Mouse (Mus musculus) left cerebral cortex, postnatal 10 days (tissue): Measurements from ENCODE around the gene Kcnc1. TPM values are rescaled to one million over a fixed set of nuclear protein-coding genes. Genes with fewer than 3 reads are reported as not detected.
A peak's percentile ranks its signal among the peaks of the same experiment; 100 is the strongest.

Experiments used
- DNase-seq, 2 experiments: peaks; one replicate each; pipeline ENCODE4 v3.0.0; 2021 to 2022; ENCODE audit warnings: low spot score in 2 of 2, mixed read lengths in 1 of 2; ENCODE audit errors: extremely low spot score in 1 of 2
- intact Hi-C: fragments of 180-260 bp; cut with DNase I; formaldehyde crosslinking; loops from one replicate; pipeline ENCODE4 v1.15.1; 2025
- total RNA-seq, 2 experiments: library from RNA; stranded (reverse); gene quantifications; 2 replicates each; pipeline ENCODE4 v1.2.3; 2021

Gene Kcnc1
- total RNA-seq, 2 experiments from 2014 or later: 52.9 to 53.4 TPM

- DNase-seq: no peak
- intact Hi-C loops: loop anchor here (10.0 kb wide), 1 partner anchor 143 kb away; no protein-coding TSS in a partner anchor
These were observed 4.6 kb upstream of the Kcnc1 start for GRCm38 (mm10) chr7:46391701-46392100.

GRCm38 (mm10) chr7:46393116-46393515 is 3.2 kb upstream of the Kcnc1 start:
- intact Hi-C loops: loop anchor here (1.0 to 10.0 kb wide), 2 partner anchors 142 to 214 kb away; no protein-coding TSS in a partner anchor
- peak; percentile 70 to 81 for DNase-seq

- no peak for DNase-seq
- intact Hi-C loops: loop anchor here (1.0 to 10.0 kb wide), 2 partner anchors 141 to 213 kb away; no protein-coding TSS in a partner anchor
These were observed 2.4 kb upstream of the Kcnc1 start for GRCm38 (mm10) chr7:46393718-46394511.

- no peak for DNase-seq
- intact Hi-C loops: loop anchor here (5.0 to 10.0 kb wide), 2 partner anchors 42 to 140 kb away; no protein-coding TSS in a partner anchor
These were observed 1.4 kb upstream of the Kcnc1 start for GRCm38 (mm10) chr7:46394933-46395332.

- no peak for DNase-seq
These were observed 726 bp upstream of the Kcnc1 start for GRCm38 (mm10) chr7:46395571-46395970.

GRCm38 (mm10) chr7:46396928-46397731 is 833 bp downstream of the Kcnc1 start:
- intact Hi-C loops: loop anchor here (2.0 to 10.0 kb wide), 3 partner anchors 26 to 138 kb away; no protein-coding TSS in a partner anchor
- DNase-seq: peak; percentile 56 to 80

More at GRCm38 (mm10) chr7:46395571-46395970, 726 bp upstream of the Kcnc1 start:
- intact Hi-C loops: loop anchor here (5.0 to 10.0 kb wide), 2 partner anchors 42 to 139 kb away; no protein-coding TSS in a partner anchor

GRCm38 (mm10) chr7:46397732-46398333 is 1.5 kb downstream of the Kcnc1 start:
- intact Hi-C loops: loop anchor here (2.0 to 10.0 kb wide), 3 partner anchors 25 to 137 kb away; no protein-coding TSS in a partner anchor
- DNase-seq: peak in 1 of 2 experiments; percentile 41

GRCm38 (mm10) chr7:46398612-46399011 is 2.3 kb downstream of the Kcnc1 start:
- intact Hi-C loops: loop anchor here (5.0 to 10.0 kb wide), 2 partner anchors 39 to 136 kb away; no protein-coding TSS in a partner anchor

GRCm38 (mm10) chr7:46399676-46400075 is 3.4 kb downstream of the Kcnc1 start:
- intact Hi-C loops: loop anchor here (5.0 to 10.0 kb wide), 2 partner anchors 38 to 135 kb away; no protein-coding TSS in a partner anchor
- DNase-seq: no peak

More at GRCm38 (mm10) chr7:46398612-46399011, 2.3 kb downstream of the Kcnc1 start:
- no peak for DNase-seq

GRCm38 (mm10) chr7:46400346-46400745 is 4.0 kb downstream of the Kcnc1 start:
- intact Hi-C loops: no loop called here
- DNase-seq: no peak

- intact Hi-C loops: no loop called here
- DNase-seq: no peak
These were observed 5.3 kb downstream of the Kcnc1 start for GRCm38 (mm10) chr7:46401371-46402180.

- DNase-seq: no peak
- intact Hi-C loops: no loop called here
These were observed 7.6 kb downstream of the Kcnc1 start for GRCm38 (mm10) chr7:46403616-46404485.

GRCm38 (mm10) chr7:46404756-46405155 is 8.5 kb downstream of the Kcnc1 start:
- DNase-seq: no peak
- intact Hi-C loops: no loop called here

GRCm38 (mm10) chr7:46408606-46409005 is 12.3 kb downstream of the Kcnc1 start:
- DNase-seq: no peak
- intact Hi-C loops: no loop called here

GRCm38 (mm10) chr7:46409204-46409789 is 13.0 kb downstream of the Kcnc1 start:
- no peak for DNase-seq
- intact Hi-C loops: no loop called here

GRCm38 (mm10) chr7:46410727-46411126 is 14.4 kb downstream of the Kcnc1 start:
- no peak for DNase-seq
- intact Hi-C loops: no loop called here

GRCm38 (mm10) chr7:46412823-46413222 is 16.5 kb downstream of the Kcnc1 start:
- DNase-seq: no peak
- intact Hi-C loops: no loop called here
